Mouse (Mus musculus) kidney, postnatal 10 days (tissue): ENCODE measurements around the gene Fgfrl1.

ENCODE experiments used
- DNase-seq: peaks from one replicate; pipeline ENCODE4 v3.0.0; 2021; ENCODE audit warnings: mixed read lengths

Gene Fgfrl1

GRCm38 (mm10) chr5:108668387-108668932 is 23.7 kb upstream of the Fgfrl1 start:
- DNase-seq = no peak

GRCm38 (mm10) chr5:108668977-108669936 is 22.9 kb upstream of the Fgfrl1 start, which contains the start of gene Dgkq:
TSS of gene Dgkq (minus strand) at chr5:108669672.
- peak; percentile 91 for DNase-seq

- no peak for DNase-seq
These were observed 22.2 kb upstream of the Fgfrl1 start for GRCm38 (mm10) chr5:108669986-108670385.

- peak; percentile 81 for DNase-seq
These were observed 21.4 kb upstream of the Fgfrl1 start for GRCm38 (mm10) chr5:108670785-108671184.

GRCm38 (mm10) chr5:108671757-108672156 is 20.4 kb upstream of the Fgfrl1 start:
- DNase-seq = no peak

GRCm38 (mm10) chr5:108674624-108675023 is 17.6 kb upstream of the Fgfrl1 start:
- peak; percentile 55 for DNase-seq

GRCm38 (mm10) chr5:108675251-108675816 is 16.8 kb upstream of the Fgfrl1 start, which contains the start of gene Slc26a1:
TSS of gene Slc26a1 (minus strand) at chr5:108675569.
- DNase-seq = peak; percentile 54

GRCm38 (mm10) chr5:108676772-108677498 is 15.2 kb upstream of the Fgfrl1 start:
- DNase-seq = no peak

- DNase-seq = peak; percentile 77
These were observed 14.4 kb upstream of the Fgfrl1 start for GRCm38 (mm10) chr5:108677605-108678295.

- peak; percentile 53 for DNase-seq
These were observed 13.8 kb upstream of the Fgfrl1 start for GRCm38 (mm10) chr5:108678296-108678854.

GRCm38 (mm10) chr5:108679909-108680308 is 12.3 kb upstream of the Fgfrl1 start:
- DNase-seq = no peak

GRCm38 (mm10) chr5:108680871-108681270 is 11.3 kb upstream of the Fgfrl1 start:
- no peak for DNase-seq

- DNase-seq = no peak
These were observed 3.1 kb upstream of the Fgfrl1 start for GRCm38 (mm10) chr5:108689091-108689490.

- no peak for DNase-seq
These were observed 1.0 kb upstream of the Fgfrl1 start for GRCm38 (mm10) chr5:108691152-108691551.

- DNase-seq = peak; percentile 95
These were observed 1.7 kb downstream of the Fgfrl1 start for GRCm38 (mm10) chr5:108693872-108694288.

GRCm38 (mm10) chr5:108694352-108695261 is 2.4 kb downstream of the Fgfrl1 start:
- peak; percentile 70 for DNase-seq

- no peak for DNase-seq
These were observed 3.7 kb downstream of the Fgfrl1 start for GRCm38 (mm10) chr5:108695861-108696260.

- no peak for DNase-seq
These were observed 4.4 kb downstream of the Fgfrl1 start for GRCm38 (mm10) chr5:108696542-108696941.

GRCm38 (mm10) chr5:108697341-108697753 is 5.2 kb downstream of the Fgfrl1 start:
- no peak for DNase-seq

- DNase-seq = no peak
These were observed 8.2 kb downstream of the Fgfrl1 start for GRCm38 (mm10) chr5:108700346-108700745.
